8 mouse cellular contexts compared by ENCODE assay signal in genomic region chr10:94036375-94036758, GRCm38 (mm10). TPM values are rescaled to one million over a fixed set of nuclear protein-coding genes. Genes with fewer than 3 reads are reported as not detected.
DNase-seq lines count a peak whose midpoint lies in the region; ATAC-seq and TF ChIP-seq lines count a peak whose summit lies in the region.

No protein-coding gene starts in this region.

- TF ChIP-seq POLR2A in CH12.LX (IDR thresholded peaks at IDR 0.05; ENCODE audit: low read depth, low read length), result no peak

- intact Hi-C loops in heart, postnatal 25 days (cut with DNase I), result no loop called here

- H3K27ac ChIP-seq in heart, embryonic 15.5 days, result peak overlapping the region; percentile 87
- H3K27ac ChIP-seq in CH12.LX (ENCODE audit: insufficient read depth, low read depth), result peak overlapping the region; percentile 21; the same call in 1 of the 2 replicates
- peak overlapping the region; percentile 75 for H3K27ac ChIP-seq in intestine, embryonic 14.5 days (ENCODE audit: low read depth)
- peak overlapping the region; percentile 76 for H3K27ac ChIP-seq in neural tube, embryonic 15.5 days (replicated peaks)

- in situ Hi-C loops in CH12.LX (cut with MboI; ENCODE audit: low pct_ligation_motif_present, low pct_unique_long_range_greater_than_20kb, low sequenced_read_pairs), result loop anchor here (5.0 kb wide), 1 partner anchor 71 kb away; no protein-coding TSS in a partner anchor

- H3K9me3 ChIP-seq in heart, embryonic 15.5 days (replicated peaks), result no peaks in the 10 kb centered on the region
- H3K9me3 ChIP-seq in CH12.LX (replicated peaks; ENCODE audit: low read length), result no peaks in the 10 kb centered on the region
- H3K9me3 ChIP-seq in intestine, embryonic 14.5 days (ENCODE audit: control insufficient read depth, low read length), result no peaks in the 10 kb centered on the region
- no peaks in the 10 kb centered on the region for H3K9me3 ChIP-seq in neural tube, embryonic 15.5 days (replicated peaks)

- no peak for DNase-seq in heart, postnatal 25 days (ENCODE audit: low spot score)
- DNase-seq in CH12.LX (ENCODE audit: extremely low read depth), result no peak
- DNase-seq in embryo, embryonic 11.5 days (ENCODE audit: low read depth, low spot score), result peak; percentile 37
- no peak for DNase-seq in intestine, embryonic 14.5 days (ENCODE audit: low spot score)
- DNase-seq in B cell, adult 2 months, result no peak
- DNase-seq in adrenal gland, adult 8-10 months, result no peak

- under 1% methylated on average over 32 of the region's 32 CpGs for WGBS in heart, embryonic 15.5 days
- under 1% methylated on average over 32 of the region's 32 CpGs for WGBS in intestine, embryonic 14.5 days
- under 1% methylated on average over 32 of the region's 32 CpGs for WGBS in neural tube, embryonic 15.5 days

- peak overlapping the region; percentile 70 for H3K4me3 ChIP-seq in heart, embryonic 15.5 days
- peak overlapping the region; percentile 88 to 93 (median 93) for H3K4me3 ChIP-seq in CH12.LX (replicated peaks in 1 of 3; ENCODE audit: low read depth in 2 of 3, low read length in 2 of 3, poor library complexity in 1 of 3)
- H3K4me3 ChIP-seq in intestine, embryonic 14.5 days (ENCODE audit: low read depth, low read length), result peak overlapping the region; percentile 88
- H3K4me3 ChIP-seq in neural tube, embryonic 15.5 days (replicated peaks), result peak overlapping the region; percentile 66

- no peaks in the 10 kb centered on the region for H3K36me3 ChIP-seq in heart, embryonic 15.5 days
- peaks cover 0 to 15% of the 10 kb centered on the region in 2 experiments for H3K36me3 ChIP-seq in CH12.LX (replicated peaks in 1 of 2; ENCODE audit: control insufficient read depth in 1 of 2, insufficient read depth in 1 of 2, low read length in 1 of 2)
- no peaks in the 10 kb centered on the region for H3K36me3 ChIP-seq in intestine, embryonic 14.5 days (ENCODE audit: control insufficient read depth, insufficient read depth, low read length)
- no peaks in the 10 kb centered on the region for H3K36me3 ChIP-seq in neural tube, embryonic 15.5 days

- peaks cover 66% of the 10 kb centered on the region for H3K79me2 ChIP-seq in CH12.LX (replicated peaks; ENCODE audit: control insufficient read depth, extremely low read depth, insufficient read depth, poor library complexity, severe bottlenecking)

- peaks cover 11% of the 10 kb centered on the region for H3K4me1 ChIP-seq in heart, embryonic 15.5 days (replicated peaks)
- peaks cover 0 to 38% of the 10 kb centered on the region in 2 experiments; a peak in 3 of 4 replicates for H3K4me1 ChIP-seq in CH12.LX (ENCODE audit: control insufficient read depth in 1 of 2, insufficient read depth in 2 of 2)
- H3K4me1 ChIP-seq in intestine, embryonic 14.5 days (replicated peaks; ENCODE audit: control insufficient read depth, insufficient read depth, low read length), result peaks cover 7% of the 10 kb centered on the region; the same call in 1 of the 2 replicates
- peaks cover 34% of the 10 kb centered on the region for H3K4me1 ChIP-seq in neural tube, embryonic 15.5 days

- no peaks in the 10 kb centered on the region for H3K27me3 ChIP-seq in heart, embryonic 15.5 days
- H3K27me3 ChIP-seq in CH12.LX (replicated peaks), result no peaks in the 10 kb centered on the region
- H3K27me3 ChIP-seq in intestine, embryonic 14.5 days (replicated peaks; ENCODE audit: control insufficient read depth, insufficient read depth, low read length), result no peaks in the 10 kb centered on the region
- no peaks in the 10 kb centered on the region for H3K27me3 ChIP-seq in neural tube, embryonic 15.5 days (replicated peaks)

- H3K9ac ChIP-seq in heart, embryonic 15.5 days, result peak overlapping the region; percentile 85
- peak overlapping the region; percentile 60 for H3K9ac ChIP-seq in CH12.LX (ENCODE audit: insufficient read depth, low read depth)
- H3K9ac ChIP-seq in intestine, embryonic 14.5 days (ENCODE audit: low read length), result peak overlapping the region; percentile 74
- peak overlapping the region; percentile 65 for H3K9ac ChIP-seq in neural tube, embryonic 15.5 days (replicated peaks)

- no peak for TF ChIP-seq CTCF in CH12.LX (conservative IDR thresholded peaks at IDR 0.05 in 1 of 2, IDR thresholded peaks at IDR 0.05 in 1 of 2; ENCODE audit: low read depth in 2 of 2, low read length in 2 of 2)

- no peak for TF ChIP-seq RAD21 in CH12.LX (IDR thresholded peaks at IDR 0.05; ENCODE audit: low read depth, low read length)

- peak overlapping the region; percentile 67 for H3K4me2 ChIP-seq in heart, embryonic 15.5 days
- H3K4me2 ChIP-seq in CH12.LX (ENCODE audit: insufficient read depth, low read depth, poor library complexity, severe bottlenecking), result peak overlapping the region; percentile 49; the same call in 1 of the 2 replicates
- peak overlapping the region; percentile 66 for H3K4me2 ChIP-seq in intestine, embryonic 14.5 days (ENCODE audit: low read length)
- peak overlapping the region; percentile 88 for H3K4me2 ChIP-seq in neural tube, embryonic 15.5 days

- dilution Hi-C loops in CH12.LX (cut with MboI; ENCODE audit: extremely low pct_ligation_motif_present, extremely low pct_unique_long_range_greater_than_20kb, low sequenced_read_pairs), result no loop called here

- no peak for TF ChIP-seq EP300 in CH12.LX (IDR thresholded peaks at IDR 0.05; ENCODE audit: low read length)

- no peak; the same call in 1 of the 2 replicates for ATAC-seq in heart, embryonic 15.5 days (replicated peaks; ENCODE audit: insufficient number of reproducible peaks, insufficient read depth, low FRiP score, low read depth)
- no peak; the same call in 1 of the 2 replicates for ATAC-seq in intestine, embryonic 14.5 days (replicated peaks; ENCODE audit: low FRiP score, low TSS enrichment, low read depth)
- peak; percentile 33 for ATAC-seq in neural tube, embryonic 15.5 days (ENCODE audit: low FRiP score)

TF ChIP-seq in CH12.LX, 34 proteins besides CTCF, POLR2A, EP300 and RAD21:
- TF ChIP-seq IRF4 (IDR thresholded peaks at IDR 0.05; ENCODE audit: low read depth, low read length) (no peak), UBTF (IDR thresholded peaks at IDR 0.05; ENCODE audit: low read depth, low read length) (peak; percentile 20; the same call in 1 of the 2 replicates)
TF ChIP-seq in CH12.LX: peak in this region for 1.

RNA-seq across cellular contexts. Expression of gene Fgd6, which starts 0.6 kb away (rescaled TPM):
- polyA plus RNA-seq in heart, embryonic 15.5 days (2015; fragmentation: Nextera tagmentation; extraction: Ambion mirVana), result 2.1 and 2.3 TPM in 2 replicates
- total RNA-seq in heart, postnatal 25 days (2021), result 1 to 10 TPM; 5.6 to 6.3 TPM
- total RNA-seq in CH12.LX (2012; rRNA removed), result 5.0 and 7.2 TPM in 2 replicates
- 3.0 and 3.3 TPM in 2 replicates for total RNA-seq in CH12.LX (2014; rRNA removed)
- polyA plus RNA-seq in CH12.LX (2012; ENCODE audit: insufficient read length, low read depth), result 4.7 and 5.0 TPM in 2 replicates
- 5.0 and 5.1 TPM in 2 replicates for polyA plus RNA-seq in intestine, embryonic 14.5 days (2014; fragmentation: Nextera tagmentation; extraction: Ambion mirVana)
- polyA plus RNA-seq in neural tube, embryonic 15.5 days (2015; fragmentation: Nextera tagmentation; extraction: Ambion mirVana), result 1.8 and 2.3 TPM in 2 replicates
- 1 to 10 TPM; 4.5 to 6.5 (median 5.7) TPM for total RNA-seq in adrenal gland, adult 8-10 months (2022)

RNA-seq across cellular contexts. Expression of gene Vezt, which starts 0.8 kb away (rescaled TPM):
- 23.6 and 24.5 TPM in 2 replicates for polyA plus RNA-seq in heart, embryonic 15.5 days (2015; fragmentation: Nextera tagmentation; extraction: Ambion mirVana)
- 10 to 100 TPM; 38.1 to 40.4 TPM for total RNA-seq in heart, postnatal 25 days (2021)
- total RNA-seq in CH12.LX (2012; rRNA removed) (18.0 and 18.8 TPM in 2 replicates), CH12.LX (2014; rRNA removed) (17.2 and 18.4 TPM in 2 replicates)
- 21.2 and 26.5 TPM in 2 replicates for polyA plus RNA-seq in CH12.LX (2012; ENCODE audit: insufficient read length, low read depth)
- polyA plus RNA-seq in intestine, embryonic 14.5 days (2014; fragmentation: Nextera tagmentation; extraction: Ambion mirVana), result 25.6 and 30.0 TPM in 2 replicates
- polyA plus RNA-seq in neural tube, embryonic 15.5 days (2015; fragmentation: Nextera tagmentation; extraction: Ambion mirVana), result 42.3 and 43.1 TPM in 2 replicates
- total RNA-seq in adrenal gland, adult 8-10 months (2022), result 10 to 100 TPM; 18.4 to 30.9 (median 25.1) TPM

Comparison
In these comparisons a context has a peak if more than half of its experiments do, and no peak if none do; other contexts are left out.
1. H3K27ac ChIP-seq: peak in every context shown above with its lines; median percentile 87 in heart, embryonic 15.5 days; 76 in neural tube, embryonic 15.5 days; 75 in intestine, embryonic 14.5 days; 21 in CH12.LX.